Mouse (Mus musculus): ENCODE measurements around the gene Wfdc9.
A peak's percentile ranks its signal among the peaks of the same experiment; 100 is the strongest.

Wfdc9 gene

GRCm38 (mm10) chr2:164619050-164619449, 37.3 kb downstream of the Wfdc9 start:
- no peak for DNase-seq (ENCODE audit: low spot score in 2 of 2)

GRCm38 (mm10) chr2:164615386-164615785, 41.0 kb downstream of the Wfdc9 start:
- no peak for DNase-seq (ENCODE audit: low spot score in 2 of 2)

- DNase-seq (ENCODE audit: low spot score in 2 of 2): peak; percentile 31 to 52
Measured at GRCm38 (mm10) chr2:164613471-164613870, 42.9 kb downstream of the Wfdc9 start, which contains the start of the genes Wfdc6b and Wfdc8. Gene Wfdc6b (plus strand): TSS chr2:164613522. Gene Wfdc8 (minus strand): TSS chr2:164613626.

- no peak for DNase-seq (ENCODE audit: low spot score in 2 of 2)
Measured at GRCm38 (mm10) chr2:164608781-164609180, 47.6 kb downstream of the Wfdc9 start.

- no peak for DNase-seq (ENCODE audit: low spot score in 2 of 2)
Measured at GRCm38 (mm10) chr2:164604411-164604810, 52.0 kb downstream of the Wfdc9 start.

GRCm38 (mm10) chr2:164603482-164603881, 52.9 kb downstream of the Wfdc9 start:
- no peak for DNase-seq (ENCODE audit: low spot score in 2 of 2)

GRCm38 (mm10) chr2:164600179-164600578, 56.2 kb downstream of the Wfdc9 start:
- DNase-seq (ENCODE audit: low spot score in 2 of 2): no peak
